Mouse (Mus musculus) brain, embryonic 14.5 days (tissue): Measurements from ENCODE around the gene Depdc5. TPM values are rescaled to one million over a fixed set of nuclear protein-coding genes. Genes with fewer than 3 reads are reported as not detected.

Source experiments
- DNase-seq: peaks from one replicate; pipeline ENCODE4 v3.0.0-alpha.2; 2011; ENCODE audit warnings: low read depth
- CTCF ChIP-seq: fragments of 200-500 bp; IDR thresholded peaks from 2 replicates; pipeline ENCODE4 v1.5.1; 2012; ENCODE audit warnings: inconsistent platforms, mild to moderate bottlenecking, moderate library complexity, borderline replicate concordance; ENCODE audit not compliant: insufficient read depth, insufficient read length; ENCODE audit errors: extremely low read depth
- POLR2A ChIP-seq: fragments of 200-500 bp; IDR thresholded peaks from 2 replicates; pipeline ENCODE4 v1.6.1; 2012; ENCODE audit warnings: mild to moderate bottlenecking, inconsistent platforms, borderline replicate concordance; ENCODE audit not compliant: poor library complexity, insufficient read depth, insufficient read length, severe bottlenecking; ENCODE audit errors: extremely low read depth
- polyA plus RNA-seq: library from polyadenylated mRNA; depleted of rRNA; stranded (reverse); fragments of >200 nt; gene quantifications from 2 replicates; pipeline ENCODE4 v1.2.3, GENCODE M21; 2012

Depdc5 gene
- polyA plus RNA-seq, 1 experiment: 48.0 TPM

- TF ChIP-seq CTCF (no peak), POLR2A (no peak)
- DNase-seq: no peak
These were observed 59.4 kb downstream of the Depdc5 start for GRCm38 (mm10) chr5:32922906-32923305.

- DNase-seq: no peak
- TF ChIP-seq CTCF (no peak), POLR2A (no peak)
These were observed 67.3 kb downstream of the Depdc5 start for GRCm38 (mm10) chr5:32930761-32931160.

- DNase-seq: peak; percentile 29
- TF ChIP-seq CTCF (peak; percentile 32; the same call in 1 of the 2 replicates), POLR2A (no peak)
These were observed 71.2 kb downstream of the Depdc5 start for GRCm38 (mm10) chr5:32934654-32935053.

- DNase-seq: peak; percentile 3
- TF ChIP-seq CTCF: no peak
- no peak for TF ChIP-seq POLR2A
These were observed 77.1 kb downstream of the Depdc5 start for GRCm38 (mm10) chr5:32940586-32940985.

- no peak for DNase-seq
- TF ChIP-seq POLR2A: no peak
- TF ChIP-seq CTCF: no peak
These were observed 77.9 kb downstream of the Depdc5 start for GRCm38 (mm10) chr5:32941209-32941924.

GRCm38 (mm10) chr5:32950077-32950476 is 86.6 kb downstream of the Depdc5 start:
- DNase-seq: no peak
- TF ChIP-seq POLR2A (no peak), CTCF (no peak)

GRCm38 (mm10) chr5:32950702-32951274 is 87.3 kb downstream of the Depdc5 start:
- DNase-seq: no peak
- TF ChIP-seq CTCF (no peak), POLR2A (no peak)

- no peak for DNase-seq
- TF ChIP-seq CTCF (no peak), POLR2A (no peak)
These were observed 92.2 kb downstream of the Depdc5 start for GRCm38 (mm10) chr5:32955716-32956115.

GRCm38 (mm10) chr5:32961616-32962015 is 98.1 kb downstream of the Depdc5 start:
- DNase-seq: no peak
- no peak for TF ChIP-seq POLR2A
- TF ChIP-seq CTCF: no peak

GRCm38 (mm10) chr5:32962581-32962980 is 99.1 kb downstream of the Depdc5 start:
- no peak for DNase-seq
- TF ChIP-seq POLR2A (no peak), CTCF (no peak)

- TF ChIP-seq POLR2A (no peak), CTCF (no peak)
These were observed 113.0 kb downstream of the Depdc5 start for GRCm38 (mm10) chr5:32976541-32976940.

GRCm38 (mm10) chr5:32977179-32977578 is 113.7 kb downstream of the Depdc5 start:
- TF ChIP-seq POLR2A (no peak), CTCF (no peak)

More at GRCm38 (mm10) chr5:32976541-32976940, 113.0 kb downstream of the Depdc5 start:
- DNase-seq: no peak

More at GRCm38 (mm10) chr5:32977179-32977578, 113.7 kb downstream of the Depdc5 start:
- DNase-seq: no peak
